Mouse (Mus musculus) adrenal gland, adult 18-20 months (tissue): ENCODE data around the gene Ube4b. TPM values are rescaled to one million over a fixed set of nuclear protein-coding genes. Genes with fewer than 3 reads are reported as not detected.

ENCODE experiments used
- DNase-seq, 2 experiments: peaks; one replicate each; pipeline ENCODE4 v3.0.0; 2021 to 2022; ENCODE audit warnings: low spot score in 2 of 2
- total RNA-seq, 2 experiments: library from RNA; stranded (reverse); gene quantifications; 1 replicate in 1 of 2; 2 replicates in 1 of 2; pipeline ENCODE4 v1.2.3; 2021

Gene Ube4b
- total RNA-seq, 2 experiments from 2014 or later = 59.8 to 71.3 TPM

- no peak for DNase-seq
Observed at GRCm38 (mm10) chr4:149396433-149397306, 29.9 kb downstream of the Ube4b start.

- DNase-seq = no peak
Observed at GRCm38 (mm10) chr4:149395581-149395980, 31.0 kb downstream of the Ube4b start.

- no peak for DNase-seq
Observed at GRCm38 (mm10) chr4:149394292-149394691, 32.3 kb downstream of the Ube4b start.

GRCm38 (mm10) chr4:149393311-149393995 lies 33.1 kb downstream of the Ube4b start:
- peak in 1 of 2 experiments; percentile 48 for DNase-seq

- DNase-seq = no peak
Observed at GRCm38 (mm10) chr4:149392359-149392758, 34.2 kb downstream of the Ube4b start.

GRCm38 (mm10) chr4:149381001-149381400 lies 45.5 kb downstream of the Ube4b start:
- DNase-seq = no peak

GRCm38 (mm10) chr4:149379881-149380280 lies 46.7 kb downstream of the Ube4b start:
- DNase-seq = no peak

- DNase-seq = no peak
Observed at GRCm38 (mm10) chr4:149378819-149379218, 47.7 kb downstream of the Ube4b start.

- no peak for DNase-seq
Observed at GRCm38 (mm10) chr4:149376034-149376433, 50.5 kb downstream of the Ube4b start.

- no peak for DNase-seq
Observed at GRCm38 (mm10) chr4:149374662-149375061, 51.9 kb downstream of the Ube4b start.

GRCm38 (mm10) chr4:149373927-149374326 lies 52.6 kb downstream of the Ube4b start:
- no peak for DNase-seq

GRCm38 (mm10) chr4:149373431-149373830 lies 53.1 kb downstream of the Ube4b start:
- DNase-seq = peak; percentile 54 to 72

GRCm38 (mm10) chr4:149365702-149366370 lies 60.7 kb downstream of the Ube4b start:
- no peak for DNase-seq

GRCm38 (mm10) chr4:149364896-149365295 lies 61.7 kb downstream of the Ube4b start:
- no peak for DNase-seq

GRCm38 (mm10) chr4:149361051-149361450 lies 65.5 kb downstream of the Ube4b start:
- no peak for DNase-seq

GRCm38 (mm10) chr4:149360647-149361046 lies 65.9 kb downstream of the Ube4b start:
- DNase-seq = no peak

- DNase-seq = no peak
Observed at GRCm38 (mm10) chr4:149357982-149358381, 68.6 kb downstream of the Ube4b start.

GRCm38 (mm10) chr4:149354671-149355070 lies 71.9 kb downstream of the Ube4b start:
- DNase-seq = no peak

- DNase-seq = peak in 1 of 2 experiments; percentile 39
Observed at GRCm38 (mm10) chr4:149351596-149352150, 74.9 kb downstream of the Ube4b start.

GRCm38 (mm10) chr4:149348963-149349362 lies 77.6 kb downstream of the Ube4b start:
- no peak for DNase-seq

- no peak for DNase-seq
Observed at GRCm38 (mm10) chr4:149345873-149346272, 80.7 kb downstream of the Ube4b start.
